Comparison of ENCODE assay signal across 26 mouse cellular contexts in genomic region chr1:158193968-158194565, GRCm38 (mm10).
DNase-seq lines count a peak whose midpoint lies in the region; ATAC-seq and TF ChIP-seq lines count a peak whose summit lies in the region.
"Had no signal": no experiment of that assay in that cellular context is flagged by ENCODE, and none has a peak within 500 bp of the region (broad histone marks: within the 10 kb centered on the region; RNA-seq: fewer than 3 reads in every experiment).

No protein-coding gene starts in this region.

- H3K27ac ChIP-seq in hindbrain, embryonic 14.5 days, result no peak overlapping the region
- no peak overlapping the region for H3K27ac ChIP-seq in hindbrain, embryonic 11.5 days (ENCODE audit: low read depth, low read length)
- no peak overlapping the region for H3K27ac ChIP-seq in hindbrain, postnatal 0 days
- H3K27ac ChIP-seq in neural tube, embryonic 14.5 days (ENCODE audit: low read depth, low read length), result no peak overlapping the region
- H3K27ac ChIP-seq: forebrain, embryonic 10.5 days; heart, adult 2 months; liver, embryonic 15.5 days; lung, embryonic 15.5 days; midbrain, embryonic 13.5 days; stomach, postnatal 0 days had no signal

- WGBS in hindbrain, embryonic 14.5 days, result 80% methylated on average over 12 of the region's 12 CpGs
- WGBS in hindbrain, embryonic 11.5 days, result 80% methylated on average over 12 of the region's 12 CpGs
- WGBS in hindbrain, postnatal 0 days, result 65% methylated on average over 12 of the region's 12 CpGs
- WGBS in neural tube, embryonic 14.5 days, result 57% methylated on average over 12 of the region's 12 CpGs

- H3K4me3 ChIP-seq in hindbrain, embryonic 14.5 days (replicated peaks; ENCODE audit: low read length), result no peak overlapping the region
- H3K4me3 ChIP-seq in hindbrain, embryonic 11.5 days (ENCODE audit: low read depth, low read length), result no peak overlapping the region
- H3K4me3 ChIP-seq in hindbrain, postnatal 0 days (ENCODE audit: low read length), result no peak overlapping the region
- no peak overlapping the region for H3K4me3 ChIP-seq in neural tube, embryonic 14.5 days (ENCODE audit: low read depth, low read length)
- H3K4me3 ChIP-seq: forebrain, embryonic 10.5 days; heart, adult 2 months; layer of hippocampus, adult 2 months; liver, embryonic 15.5 days; lung, embryonic 15.5 days; megakaryocyte, embryonic 14.5 days; midbrain, embryonic 13.5 days had no signal

- H3K9me3 ChIP-seq in hindbrain, embryonic 14.5 days (ENCODE audit: control insufficient read depth, low read length), result no peaks in the 10 kb centered on the region
- no peaks in the 10 kb centered on the region for H3K9me3 ChIP-seq in hindbrain, embryonic 11.5 days (ENCODE audit: control insufficient read depth, low read length)
- H3K9me3 ChIP-seq in hindbrain, postnatal 0 days (ENCODE audit: low read length), result no peaks in the 10 kb centered on the region
- no peaks in the 10 kb centered on the region for H3K9me3 ChIP-seq in neural tube, embryonic 14.5 days (ENCODE audit: control insufficient read depth, low read length)
- H3K9me3 ChIP-seq: forebrain, embryonic 10.5 days; liver, embryonic 15.5 days; lung, embryonic 15.5 days; midbrain, embryonic 13.5 days had no signal

- H3K36me3 ChIP-seq in hindbrain, embryonic 14.5 days (replicated peaks; ENCODE audit: control insufficient read depth, insufficient read depth), result no peaks in the 10 kb centered on the region
- H3K36me3 ChIP-seq in hindbrain, embryonic 11.5 days (ENCODE audit: control insufficient read depth, insufficient read depth, low read length), result no peaks in the 10 kb centered on the region
- no peaks in the 10 kb centered on the region for H3K36me3 ChIP-seq in hindbrain, postnatal 0 days (ENCODE audit: insufficient read depth, low read length)
- no peaks in the 10 kb centered on the region for H3K36me3 ChIP-seq in neural tube, embryonic 14.5 days (ENCODE audit: control insufficient read depth, insufficient read depth, low read length)
- H3K36me3 ChIP-seq: forebrain, embryonic 10.5 days; G1E; liver, embryonic 15.5 days; lung, embryonic 15.5 days; midbrain, embryonic 13.5 days had no signal

- no peaks in the 10 kb centered on the region for H3K27me3 ChIP-seq in hindbrain, embryonic 14.5 days (ENCODE audit: control insufficient read depth, insufficient read depth, low read length)
- no peaks in the 10 kb centered on the region for H3K27me3 ChIP-seq in hindbrain, embryonic 11.5 days (ENCODE audit: control insufficient read depth, insufficient read depth, low read length)
- H3K27me3 ChIP-seq in hindbrain, postnatal 0 days (ENCODE audit: insufficient read depth, low read length), result no peaks in the 10 kb centered on the region
- no peaks in the 10 kb centered on the region for H3K27me3 ChIP-seq in neural tube, embryonic 14.5 days (ENCODE audit: control insufficient read depth, insufficient read depth, low read length)
- H3K27me3 ChIP-seq: CH12.LX; liver, embryonic 15.5 days; lung, embryonic 15.5 days had no signal

- H3K4me1 ChIP-seq in hindbrain, embryonic 14.5 days (replicated peaks; ENCODE audit: control insufficient read depth, insufficient read depth, low read length), result peaks cover 5% of the 10 kb centered on the region; the same call in 1 of the 2 replicates
- no peaks in the 10 kb centered on the region for H3K4me1 ChIP-seq in hindbrain, embryonic 11.5 days (replicated peaks; ENCODE audit: control insufficient read depth, insufficient read depth, low read length)
- H3K4me1 ChIP-seq in hindbrain, postnatal 0 days (ENCODE audit: insufficient read depth, low read length), result no peaks in the 10 kb centered on the region
- no peaks in the 10 kb centered on the region; the same call in 1 of the 2 replicates for H3K4me1 ChIP-seq in neural tube, embryonic 14.5 days (ENCODE audit: control insufficient read depth, insufficient read depth, low read length)
- H3K4me1 ChIP-seq: liver, embryonic 15.5 days; lung, embryonic 15.5 days; megakaryocyte, embryonic 14.5 days had no signal

- 0 out of 2 replicates have a peak, but pooled peaks have one; percentile 46 for ATAC-seq in hindbrain, embryonic 14.5 days (ENCODE audit: low FRiP score)
- no peak for ATAC-seq in hindbrain, embryonic 11.5 days (ENCODE audit: low FRiP score)
- ATAC-seq in hindbrain, postnatal 0 days, result 0 out of 2 replicates have a peak, but pooled peaks have one; percentile 56
- peak; percentile 92; the same call in 1 of the 2 replicates for ATAC-seq in neural tube, embryonic 14.5 days (ENCODE audit: low read depth)
- ATAC-seq: inflammation-experienced regulatory T-cells, adult 6 months had no signal

- H3K4me2 ChIP-seq in hindbrain, embryonic 14.5 days (replicated peaks), result no peak overlapping the region
- H3K4me2 ChIP-seq in hindbrain, embryonic 11.5 days (replicated peaks; ENCODE audit: low read depth, low read length), result no peak overlapping the region
- H3K4me2 ChIP-seq in hindbrain, postnatal 0 days (ENCODE audit: low read depth, low read length), result no peak overlapping the region
- H3K4me2 ChIP-seq in neural tube, embryonic 14.5 days (ENCODE audit: low read depth, low read length), result no peak overlapping the region
- H3K4me2 ChIP-seq: liver, embryonic 15.5 days; lung, embryonic 15.5 days; midbrain, embryonic 13.5 days had no signal

- no peak for TF ChIP-seq CTCF in hindbrain, postnatal 0 days (IDR thresholded peaks at IDR 0.05; ENCODE audit: low read depth)

- intact Hi-C loops in heart, postnatal 25 days (cut with DNase I), result no loop called here

- DNase-seq in hindbrain, embryonic 14.5 days (ENCODE audit: low spot score), result no peak
- DNase-seq in hindbrain, embryonic 11.5 days (ENCODE audit: low spot score), result no peak
- DNase-seq in kidney, postnatal 4 days, result peak; percentile 31 to 49
- no peak for DNase-seq in kidney, postnatal 36 days
- peak; percentile 3 for DNase-seq in hindbrain, postnatal 0 days (ENCODE audit: low spot score)
- DNase-seq in heart, postnatal 25 days (ENCODE audit: low spot score), result no peak
- DNase-seq: adrenal gland, adult 2 months; cerebellum, adult 11 months; cerebellum, adult 9-11 months; gastrocnemius, postnatal 36 days; heart, adult 2 months; heart, postnatal 36 days; kidney, adult 9 months; liver; lung, postnatal 36 days had no signal

- H3K9ac ChIP-seq in hindbrain, embryonic 14.5 days, result no peak overlapping the region
- no peak overlapping the region for H3K9ac ChIP-seq in hindbrain, embryonic 11.5 days (ENCODE audit: low read depth, low read length)
- H3K9ac ChIP-seq in hindbrain, postnatal 0 days (replicated peaks; ENCODE audit: low read length), result no peak overlapping the region
- H3K9ac ChIP-seq in neural tube, embryonic 14.5 days (replicated peaks; ENCODE audit: low read depth, low read length), result no peak overlapping the region
- H3K9ac ChIP-seq: liver, embryonic 15.5 days; lung, embryonic 15.5 days; midbrain, embryonic 13.5 days had no signal

Comparison
In these comparisons a context has a peak if more than half of its experiments do, and no peak if none do; other contexts are left out.
1. DNase-seq: peak in kidney, postnatal 4 days (2 of 2) and hindbrain, postnatal 0 days (single experiment); none in hindbrain, embryonic 14.5 days (single experiment), hindbrain, embryonic 11.5 days (single experiment), kidney, postnatal 36 days (0 of 2) and heart, postnatal 25 days (single experiment).